Mouse (Mus musculus): ENCODE results near the gene Gm4792. TPM values are rescaled to one million over a fixed set of nuclear protein-coding genes. Genes with fewer than 3 reads are reported as not detected.

The Gm4792 gene
- polyA plus RNA-seq, 1 experiment from 2014 or later: not detected

DNA sequence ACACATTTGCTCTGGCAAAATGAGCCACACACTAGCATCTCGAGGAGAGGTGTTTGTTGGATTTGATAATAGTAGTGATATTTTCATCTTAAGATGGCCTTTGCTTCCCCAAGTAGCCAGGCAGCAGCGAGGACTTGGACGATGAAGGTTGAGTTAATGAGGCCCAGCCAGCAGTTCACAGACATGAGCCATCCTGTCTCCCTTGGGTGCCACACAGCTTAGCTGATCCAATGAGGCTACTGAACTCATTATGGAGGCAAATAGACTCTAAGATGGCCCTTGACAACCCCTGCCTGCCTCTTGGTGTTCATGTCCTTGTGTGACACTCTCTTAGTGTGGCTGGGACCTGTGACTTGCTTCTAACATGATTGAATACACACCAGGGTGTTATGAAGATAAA is 43.7 kb downstream of the Gm4792 start:
- Histone ChIP-seq H3K9me3 (replicated peaks; ENCODE audit: control insufficient read depth, low read length) (no peaks in the 10 kb centered on the region), H3K36me3 (ENCODE audit: control insufficient read depth, insufficient read depth) (no peaks in the 10 kb centered on the region), H3K4me2 (ENCODE audit: low read depth, low read length) (no peak overlapping the region), H3K9ac (ENCODE audit: low read depth, low read length) (no peak overlapping the region), H3K27me3 (ENCODE audit: control insufficient read depth, insufficient read depth, low read depth, low read length) (no peaks in the 10 kb centered on the region), H3K4me3 (ENCODE audit: low read depth, low read length) (no peak overlapping the region), H3K4me1 (ENCODE audit: control insufficient read depth, low read depth, low read length) (peaks cover 6% of the 10 kb centered on the region), H3K27ac (ENCODE audit: low read length) (no peak overlapping the region)
- 66% methylated on average over 3 of the region's 3 CpGs for WGBS (ENCODE audit: insufficient replicate concordance)
- no peak for ATAC-seq (ENCODE audit: low read depth)

DNA sequence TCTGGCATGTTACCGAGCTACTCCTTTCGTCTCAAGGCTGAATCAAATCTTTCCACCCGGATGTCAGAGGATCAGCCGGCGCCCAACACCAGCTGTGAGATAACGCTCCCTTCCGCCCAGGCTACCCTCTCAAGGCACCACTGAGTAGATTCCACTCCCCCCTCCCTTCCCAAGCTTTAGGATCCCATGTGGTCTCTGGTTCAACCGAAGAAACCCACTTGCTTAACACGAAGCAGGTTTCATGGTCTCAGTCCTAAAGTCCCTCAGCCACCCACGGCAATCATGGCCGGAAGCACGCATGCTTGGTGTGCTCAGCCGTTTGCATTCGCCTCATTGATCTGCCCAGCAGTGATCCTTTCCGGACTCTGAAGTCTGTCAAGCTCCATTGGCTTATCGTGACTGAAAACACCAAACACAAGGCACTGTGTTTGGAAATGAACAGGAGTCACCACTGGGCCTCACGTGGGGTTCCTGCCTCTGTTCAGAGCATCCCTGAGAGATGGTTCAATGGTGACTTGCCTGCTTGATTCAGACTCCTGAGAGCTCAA is 45.2 kb downstream of the Gm4792 start:
- H3K9ac ChIP-seq (ENCODE audit: low read depth, low read length): no peak overlapping the region
- no peaks in the 10 kb centered on the region for H3K9me3 ChIP-seq (replicated peaks; ENCODE audit: control insufficient read depth, low read length)
- H3K27ac ChIP-seq (ENCODE audit: low read length): no peak overlapping the region
- H3K4me3 ChIP-seq (ENCODE audit: low read depth, low read length): no peak overlapping the region
- H3K4me1 ChIP-seq (ENCODE audit: control insufficient read depth, low read depth, low read length): peaks cover 16% of the 10 kb centered on the region
- H3K4me2 ChIP-seq (ENCODE audit: low read depth, low read length): no peak overlapping the region
- H3K27me3 ChIP-seq (ENCODE audit: control insufficient read depth, insufficient read depth, low read depth, low read length): no peaks in the 10 kb centered on the region
- H3K36me3 ChIP-seq (ENCODE audit: control insufficient read depth, insufficient read depth): no peaks in the 10 kb centered on the region
- 65% methylated on average over 17 of the region's 17 CpGs for WGBS (ENCODE audit: insufficient replicate concordance)
- no peak for ATAC-seq (ENCODE audit: low read depth)

GRCm38 (mm10) chr10:94249575-94250456 is 48.7 kb downstream of the Gm4792 start:
- H3K9ac ChIP-seq (ENCODE audit: low read depth, low read length): no peak overlapping the region
- no peaks in the 10 kb centered on the region for H3K27me3 ChIP-seq (ENCODE audit: control insufficient read depth, insufficient read depth, low read depth, low read length)
- H3K4me2 ChIP-seq (ENCODE audit: low read depth, low read length): peak overlapping the region; percentile 46
- peak; percentile 98 for ATAC-seq (ENCODE audit: low read depth)
- no peak overlapping the region for H3K4me3 ChIP-seq (ENCODE audit: low read depth, low read length)
- 18% methylated on average over 22 of the region's 22 CpGs for WGBS (ENCODE audit: insufficient replicate concordance)
- peaks cover 16% of the 10 kb centered on the region for H3K4me1 ChIP-seq (ENCODE audit: control insufficient read depth, low read depth, low read length)
- H3K27ac ChIP-seq (ENCODE audit: low read length): peak overlapping the region; percentile 66
- no peaks in the 10 kb centered on the region for H3K36me3 ChIP-seq (ENCODE audit: control insufficient read depth, insufficient read depth)
- H3K9me3 ChIP-seq (replicated peaks; ENCODE audit: control insufficient read depth, low read length): no peaks in the 10 kb centered on the region

GRCm38 (mm10) chr10:94247748-94248349 is 50.7 kb downstream of the Gm4792 start:
- Histone ChIP-seq H3K4me3 (ENCODE audit: low read depth, low read length) (no peak overlapping the region), H3K27me3 (ENCODE audit: control insufficient read depth, insufficient read depth, low read depth, low read length) (no peaks in the 10 kb centered on the region), H3K36me3 (ENCODE audit: control insufficient read depth, insufficient read depth) (no peaks in the 10 kb centered on the region), H3K9me3 (replicated peaks; ENCODE audit: control insufficient read depth, low read length) (no peaks in the 10 kb centered on the region), H3K4me1 (ENCODE audit: control insufficient read depth, low read depth, low read length) (peaks cover 16% of the 10 kb centered on the region), H3K4me2 (ENCODE audit: low read depth, low read length) (no peak overlapping the region), H3K9ac (ENCODE audit: low read depth, low read length) (no peak overlapping the region), H3K27ac (ENCODE audit: low read length) (no peak overlapping the region)
- WGBS (ENCODE audit: insufficient replicate concordance): 69% methylated on average over 7 of the region's 7 CpGs
- no peak for ATAC-seq (ENCODE audit: low read depth)

Other genes starting within 250 kb of the Gm4792 start
- 2.5 TPM in 2 replicates for gene Nr2c1, start 150.7 kb downstream of the Gm4792 start, polyA plus RNA-seq (2015; fragmentation: Nextera tagmentation; extraction: Ambion mirVana)
- 132 and 133 TPM in 2 replicates for gene Ndufa12, start 100.0 kb downstream of the Gm4792 start, polyA plus RNA-seq (2015; fragmentation: Nextera tagmentation; extraction: Ambion mirVana)
- gene Tmcc3, start 13.2 kb upstream of the Gm4792 start, polyA plus RNA-seq (2015; fragmentation: Nextera tagmentation; extraction: Ambion mirVana): 5.2 and 6.7 TPM in 2 replicates

Data from liver, embryonic 16.5 days (tissue).